Mouse (Mus musculus): ENCODE measurements around the gene Olfr641. TPM values are rescaled to one million over a fixed set of nuclear protein-coding genes. Genes with fewer than 3 reads are reported as not detected.

Gene Olfr641
- polyA plus RNA-seq, 1 experiment from 2014 or later: not detected

- Histone ChIP-seq H3K4me3 (replicated peaks) (no peak within 1 kb of the TSS), H3K27ac (no peak within 1 kb of the TSS), H3K36me3 (no peaks in the 10 kb centered on the region), H3K9me3 (replicated peaks) (no peaks in the 10 kb centered on the region), H3K27me3 (no peaks in the 10 kb centered on the region), H3K4me1 (no peaks in the 10 kb centered on the region), H3K4me2 (no peak within 1 kb of the TSS), H3K9ac (no peak within 1 kb of the TSS)
- WGBS: 77% methylated on average over 1 of the region's 1 CpGs
- no peak for ATAC-seq (replicated peaks; ENCODE audit: low FRiP score)
Measured at GRCm38 (mm10) chr7:104085365-104085764, 50.1 kb downstream of the Olfr641 start, which contains the start of gene Olfr645. Olfr645 (minus strand) TSS chr7:104085465.

Other genes with a start within 250 kb of the Olfr641 start
- gene Olfr67, start 243.6 kb upstream of the Olfr641 start, polyA plus RNA-seq (2015; fragmentation: Nextera tagmentation; extraction: Ambion mirVana): not detected in 2 replicates
- gene Hbb-bt, start 221.4 kb upstream of the Olfr641 start, polyA plus RNA-seq (2015; fragmentation: Nextera tagmentation; extraction: Ambion mirVana): 2,879 and 3,105 TPM in 2 replicates
- 7,996 and 8,703 TPM in 2 replicates for gene Hbb-bs, start 207.3 kb upstream of the Olfr641 start, polyA plus RNA-seq (2015; fragmentation: Nextera tagmentation; extraction: Ambion mirVana)
- not detected in 2 replicates for gene Hbb-bh2, start 194.9 kb upstream of the Olfr641 start, polyA plus RNA-seq (2015; fragmentation: Nextera tagmentation; extraction: Ambion mirVana)
- 1.8 and 2.3 TPM in 2 replicates for gene Hbb-bh1, start 192.3 kb upstream of the Olfr641 start, polyA plus RNA-seq (2015; fragmentation: Nextera tagmentation; extraction: Ambion mirVana)
- gene Hbb-y, start 182.2 kb upstream of the Olfr641 start, polyA plus RNA-seq (2015; fragmentation: Nextera tagmentation; extraction: Ambion mirVana): 188 and 278 TPM in 2 replicates
- gene Olfr66, start 149.2 kb upstream of the Olfr641 start, polyA plus RNA-seq (2015; fragmentation: Nextera tagmentation; extraction: Ambion mirVana): not detected in 2 replicates
- not detected in 2 replicates for gene Olfr64, start 141.0 kb upstream of the Olfr641 start, polyA plus RNA-seq (2015; fragmentation: Nextera tagmentation; extraction: Ambion mirVana)
- not detected in 2 replicates for gene Olfr65, start 132.0 kb upstream of the Olfr641 start, polyA plus RNA-seq (2015; fragmentation: Nextera tagmentation; extraction: Ambion mirVana)
- not detected in 2 replicates for gene Olfr631, start 106.6 kb upstream of the Olfr641 start, polyA plus RNA-seq (2015; fragmentation: Nextera tagmentation; extraction: Ambion mirVana)
- gene Olfr632, start 101.1 kb upstream of the Olfr641 start, polyA plus RNA-seq (2015; fragmentation: Nextera tagmentation; extraction: Ambion mirVana): not detected in 2 replicates
- gene Olfr633, start 91.0 kb upstream of the Olfr641 start, polyA plus RNA-seq (2015; fragmentation: Nextera tagmentation; extraction: Ambion mirVana): not detected in 2 replicates
- gene Olfr635, start 64.3 kb upstream of the Olfr641 start, polyA plus RNA-seq (2015; fragmentation: Nextera tagmentation; extraction: Ambion mirVana): not detected in 2 replicates
- not detected in 2 replicates for gene Olfr638, start 36.7 kb upstream of the Olfr641 start, polyA plus RNA-seq (2015; fragmentation: Nextera tagmentation; extraction: Ambion mirVana)
- 0.03 TPM in 1 of 2 replicates, not detected in the other for gene Olfr639, start 18.1 kb upstream of the Olfr641 start, polyA plus RNA-seq (2015; fragmentation: Nextera tagmentation; extraction: Ambion mirVana)
- not detected in 2 replicates for gene Olfr640, start 9.9 kb upstream of the Olfr641 start, polyA plus RNA-seq (2015; fragmentation: Nextera tagmentation; extraction: Ambion mirVana)
- gene Olfr642, start 17.2 kb downstream of the Olfr641 start, polyA plus RNA-seq (2015; fragmentation: Nextera tagmentation; extraction: Ambion mirVana): not detected in 2 replicates
- not detected in 2 replicates for gene 4930516K23Rik, start 26.0 kb downstream of the Olfr641 start, polyA plus RNA-seq (2015; fragmentation: Nextera tagmentation; extraction: Ambion mirVana)
- gene Olfr644, start 36.4 kb downstream of the Olfr641 start, polyA plus RNA-seq (2015; fragmentation: Nextera tagmentation; extraction: Ambion mirVana): not detected in 2 replicates
- not detected in 2 replicates for gene Olfr645, start 50.0 kb downstream of the Olfr641 start, polyA plus RNA-seq (2015; fragmentation: Nextera tagmentation; extraction: Ambion mirVana)
- not detected in 2 replicates for gene Olfr646, start 69.4 kb downstream of the Olfr641 start, polyA plus RNA-seq (2015; fragmentation: Nextera tagmentation; extraction: Ambion mirVana)
- not detected in 2 replicates for gene Ubqln5, start 94.4 kb downstream of the Olfr641 start, polyA plus RNA-seq (2015; fragmentation: Nextera tagmentation; extraction: Ambion mirVana)
- gene Olfr643, start 102.0 kb downstream of the Olfr641 start, polyA plus RNA-seq (2015; fragmentation: Nextera tagmentation; extraction: Ambion mirVana): not detected in 2 replicates
- gene Ubqln3, start 107.8 kb downstream of the Olfr641 start, polyA plus RNA-seq (2015; fragmentation: Nextera tagmentation; extraction: Ambion mirVana): not detected in 2 replicates
- gene Ubqlnl, start 115.1 kb downstream of the Olfr641 start, polyA plus RNA-seq (2015; fragmentation: Nextera tagmentation; extraction: Ambion mirVana): not detected in 2 replicates
- not detected in 2 replicates for gene Olfm5, start 129.4 kb downstream of the Olfr641 start, polyA plus RNA-seq (2015; fragmentation: Nextera tagmentation; extraction: Ambion mirVana)
- 0.10 and 0.14 TPM in 2 replicates for gene Olfr648, start 147.9 kb downstream of the Olfr641 start, polyA plus RNA-seq (2015; fragmentation: Nextera tagmentation; extraction: Ambion mirVana)
- not detected in 2 replicates for gene Olfr649, start 160.5 kb downstream of the Olfr641 start, polyA plus RNA-seq (2015; fragmentation: Nextera tagmentation; extraction: Ambion mirVana)
- gene Trim6, start 183.3 kb downstream of the Olfr641 start, polyA plus RNA-seq (2015; fragmentation: Nextera tagmentation; extraction: Ambion mirVana): 1.9 and 2.2 TPM in 2 replicates
- gene Trim34a, start 209.0 kb downstream of the Olfr641 start, polyA plus RNA-seq (2015; fragmentation: Nextera tagmentation; extraction: Ambion mirVana): 2.0 and 2.1 TPM in 2 replicates